Mouse (Mus musculus) T-cell, adult 2 months (primary cell): ENCODE measurements around the gene Mpp3.

Experiments used
- DNase-seq: peaks from one replicate; pipeline ENCODE4 v3.0.0; 2022; ENCODE audit warnings: low spot score

The Mpp3 gene

DNA sequence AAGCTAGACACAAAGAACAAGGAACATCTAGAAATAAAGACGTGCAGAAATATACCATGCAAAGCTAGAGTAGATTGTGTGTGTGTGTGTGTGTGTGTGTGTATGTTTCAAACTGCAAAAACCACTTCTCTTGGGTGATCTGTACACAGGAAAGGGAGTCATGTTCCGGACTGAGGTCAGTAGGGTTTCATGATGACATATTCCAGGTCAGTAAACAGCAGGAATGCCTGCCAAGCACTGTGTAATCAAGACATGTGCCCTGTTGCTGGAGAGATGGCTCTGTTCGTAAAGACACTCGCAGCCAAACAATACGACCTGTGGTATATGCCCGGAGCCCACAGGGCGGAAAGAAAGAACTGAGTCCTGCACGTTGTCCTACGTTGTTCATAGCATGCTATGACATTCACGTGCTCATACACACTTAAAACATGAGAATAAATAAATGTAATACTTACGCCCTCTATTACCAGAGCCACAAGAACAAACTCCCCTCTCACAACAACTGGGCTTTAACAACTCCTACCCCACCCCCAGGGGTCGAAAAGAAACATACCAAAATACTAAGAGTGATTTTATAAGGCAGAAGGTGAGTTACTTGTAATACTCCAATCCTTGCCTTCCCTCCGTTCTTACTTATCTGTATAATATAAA, 11.4 kb upstream of the Mpp3 start:
- DNase-seq = no peak

DNA sequence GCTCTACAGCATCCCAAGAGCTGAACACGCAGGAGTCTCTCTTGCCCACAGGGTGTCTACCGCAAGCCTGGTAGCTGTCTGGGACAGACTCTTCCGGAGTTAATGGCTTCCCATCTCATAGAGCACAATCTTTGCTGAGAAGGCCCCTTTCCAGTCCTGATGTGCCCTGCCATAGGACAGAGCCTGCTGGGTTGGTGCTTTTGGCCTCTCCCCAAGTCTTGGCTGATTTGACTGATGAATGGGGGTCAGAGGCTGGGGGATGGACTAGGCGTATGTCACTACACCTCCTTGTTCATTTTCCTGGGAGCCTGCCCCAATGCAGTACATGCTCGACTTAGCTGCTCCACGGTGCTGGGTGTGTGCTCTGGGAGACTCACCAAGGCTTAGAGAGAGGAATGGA, 9.5 kb upstream of the Mpp3 start:
- DNase-seq = no peak

DNA sequence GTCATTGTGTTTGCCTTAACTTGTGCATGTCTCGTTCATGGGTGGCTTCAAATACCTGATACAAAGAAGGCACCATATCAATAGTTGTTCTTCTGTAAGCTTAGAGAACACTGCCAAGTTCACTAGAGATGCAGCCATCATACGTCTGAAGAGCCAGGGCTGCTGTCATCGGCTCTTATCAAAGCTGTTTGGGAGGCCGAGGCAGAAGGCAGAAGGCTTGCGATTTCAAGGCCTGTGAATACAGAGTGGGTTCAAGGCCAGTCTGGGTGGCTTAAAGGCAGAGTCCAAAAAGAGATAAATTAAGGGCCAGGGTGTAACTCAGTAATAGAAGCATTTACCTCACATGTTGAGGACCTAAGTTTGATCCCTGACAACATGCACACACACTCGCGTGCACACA, 8.1 kb upstream of the Mpp3 start:
- no peak for DNase-seq

DNA sequence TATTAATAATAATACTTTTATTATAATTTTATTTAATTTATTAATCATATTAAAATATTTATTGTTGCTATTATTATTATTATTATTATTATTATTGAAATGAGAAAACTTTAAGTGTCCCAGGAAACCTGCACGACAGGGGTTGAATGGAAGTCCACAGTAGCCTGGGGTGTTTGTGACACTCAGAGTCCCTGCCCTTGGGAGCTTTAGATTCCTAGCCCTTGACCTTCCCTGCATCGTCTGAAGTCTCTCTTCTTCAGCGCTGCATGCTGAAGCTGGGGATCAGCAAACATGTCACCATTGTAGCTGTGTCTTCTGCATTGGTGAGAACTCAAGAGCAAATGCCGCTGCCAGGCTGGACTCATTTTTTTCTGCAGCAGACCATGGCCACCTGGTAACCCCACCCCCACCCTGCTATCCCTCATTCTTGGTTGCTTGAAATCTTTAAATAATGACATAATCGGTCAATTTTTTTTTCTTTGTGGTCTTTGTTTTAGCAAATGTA, 7.2 kb upstream of the Mpp3 start:
- no peak for DNase-seq

DNA sequence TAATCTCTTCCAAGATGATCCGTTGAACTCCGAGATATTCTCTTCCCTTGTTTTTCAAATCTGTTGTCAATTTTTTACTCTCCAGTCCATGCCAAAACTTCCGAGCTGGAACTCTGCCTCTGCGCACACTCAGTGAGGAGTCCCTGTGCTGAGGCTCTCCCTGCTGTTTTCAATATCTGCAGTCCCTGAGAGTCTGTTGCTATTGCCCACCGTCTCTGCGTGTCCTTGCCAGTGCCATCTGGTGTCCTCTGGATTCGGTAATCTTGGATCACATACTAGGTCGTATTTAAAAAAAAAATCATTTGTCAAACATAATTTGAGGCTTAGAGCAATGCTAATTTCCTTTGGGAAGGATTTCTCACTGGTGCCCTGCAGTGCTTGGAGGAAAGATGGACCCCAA, 6.6 kb upstream of the Mpp3 start:
- no peak for DNase-seq

DNA sequence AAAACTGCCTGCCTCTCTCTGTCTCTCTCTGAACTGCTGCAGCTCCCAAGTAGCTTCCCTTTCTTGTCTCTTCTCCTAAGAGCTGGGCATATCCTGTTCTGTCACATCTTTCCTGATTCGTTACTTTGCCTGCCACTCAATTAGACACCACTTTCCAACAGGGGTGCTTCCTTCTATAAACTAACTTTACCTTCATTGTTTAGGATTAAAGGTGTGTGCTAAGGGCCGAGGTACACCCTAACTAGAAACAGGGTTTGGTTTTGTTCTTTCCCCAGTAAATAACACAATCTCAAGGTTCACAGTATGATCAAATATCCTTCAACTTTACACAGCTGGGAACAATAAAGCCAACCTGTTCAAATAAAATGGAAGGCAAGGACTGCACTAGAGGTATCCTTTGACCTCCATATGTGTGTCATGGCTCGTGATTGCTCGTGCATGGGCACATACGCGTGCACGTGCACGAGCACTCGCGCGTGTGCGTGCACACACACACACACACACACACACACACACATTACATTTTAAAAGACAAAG, 4.9 kb upstream of the Mpp3 start:
- no peak for DNase-seq

DNA sequence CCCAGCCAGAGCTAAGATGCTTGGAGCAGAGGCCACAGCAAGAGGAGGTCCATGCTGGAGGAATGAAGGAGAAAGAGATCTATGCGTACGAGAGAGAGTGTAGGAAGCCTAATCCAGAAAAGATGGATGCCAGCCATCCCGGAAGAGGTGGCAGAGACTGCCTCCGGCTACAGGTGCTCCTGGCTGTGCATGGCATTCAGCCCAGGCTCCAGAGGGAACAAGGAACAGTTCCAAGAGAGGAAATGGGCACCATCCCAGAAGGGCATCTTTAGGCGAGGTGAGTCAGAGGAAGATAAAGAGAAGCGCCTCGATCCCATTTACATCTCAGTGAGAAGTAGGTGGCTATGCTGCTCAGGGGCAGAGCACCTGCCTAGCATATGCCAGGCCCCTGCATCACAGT, 2.9 kb upstream of the Mpp3 start:
- no peak for DNase-seq

DNA sequence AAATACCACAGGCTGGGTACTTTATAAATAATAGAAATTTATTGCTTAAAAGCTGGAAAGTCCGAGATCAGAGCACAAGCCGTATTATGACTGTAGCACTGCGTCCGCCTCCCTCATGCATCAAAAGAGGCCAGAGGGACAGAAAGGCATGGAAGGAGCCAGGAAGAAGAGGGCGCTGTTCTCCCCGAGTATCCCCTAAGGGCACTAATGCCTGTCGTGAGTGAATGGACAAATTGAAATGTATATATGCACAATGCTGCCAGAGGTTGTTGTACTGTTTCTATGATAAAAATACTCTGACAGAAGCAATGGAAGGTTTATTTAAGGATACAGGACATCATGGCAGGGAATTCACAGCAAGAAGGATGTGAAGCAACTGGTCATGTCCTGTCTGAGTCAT, 1.7 kb upstream of the Mpp3 start:
- DNase-seq = no peak

DNA sequence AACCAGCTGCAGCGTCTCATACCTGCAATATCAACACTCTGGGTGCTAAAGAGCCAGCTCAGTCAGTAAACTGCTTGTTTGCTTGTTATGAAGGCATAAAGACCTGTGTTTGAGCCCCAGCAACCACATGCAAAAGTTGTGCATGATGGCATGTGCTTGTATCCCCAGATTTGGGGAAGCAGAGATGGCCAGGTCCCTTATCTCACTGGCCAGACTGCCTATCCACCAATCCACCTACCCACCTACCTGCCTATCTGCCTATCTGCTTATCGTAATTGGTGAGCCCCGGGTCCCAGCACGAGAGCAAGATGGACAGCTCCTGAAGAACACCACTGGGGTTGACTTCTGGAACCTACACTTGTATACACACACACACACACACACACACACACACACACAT, 1.0 kb upstream of the Mpp3 start:
- no peak for DNase-seq

DNA sequence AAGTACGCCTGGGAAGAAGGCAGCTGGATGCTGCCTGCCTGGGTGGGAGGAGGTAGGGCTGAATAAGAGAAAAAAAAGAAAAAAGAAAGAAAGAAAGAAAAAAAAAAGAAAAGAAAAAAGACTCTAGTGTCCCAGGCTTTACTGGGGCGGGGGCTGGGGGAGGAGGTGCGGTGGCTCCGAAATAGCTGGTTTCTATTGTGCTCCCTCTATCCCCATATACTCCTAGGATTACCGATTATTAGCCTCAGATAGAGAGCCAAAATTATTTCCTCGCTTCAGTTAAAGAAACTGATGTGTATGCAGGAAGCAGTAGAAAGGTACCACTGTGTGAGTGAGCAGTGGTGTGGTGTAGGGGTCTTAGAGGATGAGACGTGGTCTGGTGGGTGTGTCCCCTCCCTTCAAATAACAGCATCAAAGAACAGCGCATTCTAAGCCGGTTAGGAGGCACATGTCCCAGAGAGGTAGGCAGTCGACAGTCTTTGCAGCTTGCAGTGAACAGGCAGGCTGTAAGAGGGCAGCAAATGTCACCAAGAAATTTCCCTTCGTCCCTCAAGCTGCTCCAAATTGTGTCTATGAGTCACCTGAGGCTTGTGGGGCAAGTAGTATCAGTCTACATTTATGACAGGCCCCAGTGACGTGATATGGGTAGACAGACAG, 772 bp downstream of the Mpp3 start:
- DNase-seq = no peak

DNA sequence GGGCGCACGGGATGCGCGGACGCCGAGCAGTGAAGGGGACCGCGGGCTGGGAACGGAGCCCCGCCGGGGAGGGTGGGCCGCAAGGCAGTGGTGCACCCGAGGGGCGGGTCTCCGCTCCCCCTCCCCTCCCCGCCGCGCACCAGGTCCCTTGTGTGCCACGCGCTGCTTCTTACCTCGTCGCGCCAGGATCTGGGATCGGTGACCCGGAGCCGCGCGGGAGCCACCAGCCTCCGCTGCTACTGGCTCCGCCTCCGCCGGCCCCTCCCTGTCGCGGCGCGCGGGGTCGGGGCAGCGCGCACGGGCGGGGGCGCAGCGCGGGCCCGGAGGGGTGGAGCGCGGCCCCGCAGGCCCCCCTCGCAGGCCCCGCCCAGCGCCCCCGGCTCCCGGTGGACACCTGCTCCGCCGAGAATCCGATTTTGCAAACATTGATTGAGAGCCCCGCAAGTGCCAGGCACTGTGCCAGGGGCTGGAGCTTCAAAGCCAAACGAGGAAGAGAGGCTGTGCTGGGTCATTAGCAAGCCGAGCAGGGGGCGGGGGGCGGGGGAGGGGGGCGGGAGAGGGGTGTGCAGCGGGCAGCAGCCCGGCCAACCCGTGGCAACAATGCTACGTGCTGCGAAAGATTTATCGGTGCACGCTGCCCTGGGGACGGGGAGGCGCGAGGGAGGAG, 1.4 kb downstream of the Mpp3 start:
- no peak for DNase-seq

DNA sequence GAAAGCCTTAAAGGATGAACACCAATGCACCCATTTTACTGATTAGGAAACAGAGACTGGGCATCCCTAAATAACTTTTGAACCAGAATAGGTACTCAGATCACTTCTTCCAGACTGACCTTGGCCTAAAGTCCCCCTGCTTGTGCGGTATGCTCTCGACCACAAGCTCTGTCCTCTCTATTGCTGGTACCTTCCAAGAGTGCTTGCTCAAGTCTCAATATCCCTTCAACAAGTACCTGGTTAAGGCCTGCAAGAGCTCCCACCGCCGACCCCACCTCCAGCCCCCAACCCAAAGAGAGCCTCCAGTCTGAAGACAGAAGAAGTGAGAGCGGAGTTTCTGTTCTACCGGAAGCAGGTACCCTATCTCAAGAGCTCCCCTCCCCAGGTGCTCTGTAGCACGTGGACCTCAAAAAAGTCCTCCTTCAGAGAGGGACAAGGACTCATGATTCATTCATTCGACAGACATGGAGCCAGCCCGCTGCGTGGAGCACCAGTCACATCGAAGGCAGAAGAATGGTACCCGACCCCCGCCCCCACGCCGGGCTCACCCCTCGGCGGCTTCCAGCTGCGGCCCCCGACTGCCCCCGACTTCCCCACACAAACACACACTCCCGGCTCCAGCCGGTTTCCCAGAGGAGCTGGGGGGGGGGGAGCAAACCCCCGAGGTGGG, 2.1 kb downstream of the Mpp3 start:
- DNase-seq = no peak

DNA sequence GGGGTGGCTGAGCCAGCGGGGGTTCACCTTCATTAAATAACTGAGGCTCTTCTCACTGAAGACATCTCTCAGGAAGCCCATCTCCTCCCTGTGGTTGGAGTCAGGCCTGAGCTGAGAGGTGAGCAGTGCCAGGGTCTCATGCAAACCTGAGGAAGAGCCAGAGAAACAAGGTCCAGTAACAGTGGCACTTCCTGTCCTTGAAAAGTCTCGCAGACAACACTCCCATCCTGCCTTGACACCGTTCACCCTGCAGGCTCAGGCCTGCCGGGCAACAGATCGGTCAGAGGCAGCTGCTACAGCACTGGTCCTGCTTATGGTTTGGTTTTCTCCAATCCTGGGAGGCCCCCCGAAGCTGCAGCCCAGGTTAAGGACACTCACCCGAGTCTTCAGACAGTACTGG, 2.9 kb downstream of the Mpp3 start:
- DNase-seq = no peak

DNA sequence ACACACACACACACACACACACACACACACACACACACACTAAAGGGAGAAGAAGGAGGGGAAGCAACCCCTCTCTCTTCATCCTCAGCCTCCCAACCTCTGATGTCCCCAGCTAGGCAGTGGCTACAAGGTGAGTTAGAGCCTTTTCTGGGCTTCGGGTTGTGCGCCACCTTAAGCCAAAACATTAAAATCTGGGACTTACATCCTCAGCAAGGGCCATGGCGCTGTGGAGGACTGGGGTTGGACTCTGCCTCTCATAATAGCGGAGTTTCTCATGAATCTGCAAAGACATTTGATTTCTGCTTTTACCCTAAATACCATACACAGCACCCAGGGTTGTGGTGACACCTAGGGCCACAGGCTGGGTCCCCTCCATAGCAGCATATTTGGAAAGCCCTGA, 3.4 kb downstream of the Mpp3 start:
- DNase-seq = no peak

DNA sequence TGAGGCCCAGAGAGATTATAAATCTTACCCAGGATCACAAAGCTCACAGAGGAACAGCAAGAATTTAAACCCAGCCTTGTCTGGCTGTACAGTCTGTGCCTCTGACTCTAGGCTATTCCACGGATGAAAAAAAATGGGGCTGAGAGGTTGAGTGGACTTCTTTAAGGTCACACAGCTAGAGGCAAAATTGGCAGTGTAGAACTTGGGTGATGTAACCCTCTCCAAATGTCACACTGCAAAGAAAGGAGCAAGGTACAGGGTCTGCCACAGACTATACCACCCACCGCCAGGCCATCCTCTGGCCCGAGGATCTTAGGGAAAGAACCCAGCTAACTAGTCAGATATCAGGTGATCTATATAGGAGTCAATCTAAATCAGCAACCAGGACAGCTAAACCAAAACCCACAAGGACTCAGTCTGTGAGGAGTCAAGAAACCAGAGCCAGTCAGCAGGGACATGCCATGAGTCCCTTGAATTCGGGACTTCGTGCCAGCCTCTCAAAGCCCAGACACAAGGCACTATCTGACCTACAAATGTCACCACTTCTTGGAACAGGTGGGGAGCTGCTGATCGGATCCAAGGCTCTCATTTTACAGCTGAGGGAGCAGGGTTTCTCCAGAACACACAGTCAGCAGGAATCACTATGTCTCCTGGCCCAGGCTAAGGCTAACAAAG, 4.0 kb downstream of the Mpp3 start:
- no peak for DNase-seq

DNA sequence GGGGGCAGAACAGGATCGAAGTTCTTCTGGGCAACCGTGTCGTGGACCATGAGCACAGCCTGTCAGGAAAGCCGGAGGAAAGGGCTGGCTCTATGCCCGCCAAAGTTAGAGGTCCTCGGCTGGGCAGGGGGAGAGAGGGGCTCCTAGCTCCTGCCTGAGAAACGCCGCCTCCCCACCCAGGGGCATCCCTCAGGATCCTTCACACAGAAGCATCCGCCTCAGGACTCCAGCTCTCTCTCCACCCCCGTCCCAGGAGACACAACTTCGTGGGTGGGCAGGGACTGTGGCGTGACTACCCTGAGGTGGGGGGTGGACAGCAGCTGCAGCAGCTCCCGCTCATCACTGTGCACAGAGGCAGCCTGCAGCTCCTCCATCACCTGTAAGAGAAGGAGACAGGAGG, 4.9 kb downstream of the Mpp3 start:
- no peak for DNase-seq

DNA sequence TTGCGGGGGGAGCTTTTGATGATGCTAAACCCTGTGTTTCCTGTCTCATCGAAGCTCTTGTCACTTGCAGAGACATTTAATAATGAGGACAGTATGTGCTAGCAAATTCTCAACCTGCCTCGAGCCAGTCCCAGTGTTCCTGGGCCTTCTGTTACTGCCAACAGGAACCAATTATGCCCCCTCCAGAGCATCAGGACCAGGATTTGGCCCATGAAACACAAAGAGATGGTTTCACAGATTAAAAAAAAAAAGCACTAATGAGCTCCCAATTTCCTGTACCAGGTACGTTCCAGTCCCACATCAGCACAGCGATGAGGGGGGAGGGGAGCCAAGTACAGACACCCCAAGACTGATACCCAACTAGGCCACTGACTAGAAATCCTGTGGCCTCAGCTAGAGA, 7.1 kb downstream of the Mpp3 start:
- no peak for DNase-seq

DNA sequence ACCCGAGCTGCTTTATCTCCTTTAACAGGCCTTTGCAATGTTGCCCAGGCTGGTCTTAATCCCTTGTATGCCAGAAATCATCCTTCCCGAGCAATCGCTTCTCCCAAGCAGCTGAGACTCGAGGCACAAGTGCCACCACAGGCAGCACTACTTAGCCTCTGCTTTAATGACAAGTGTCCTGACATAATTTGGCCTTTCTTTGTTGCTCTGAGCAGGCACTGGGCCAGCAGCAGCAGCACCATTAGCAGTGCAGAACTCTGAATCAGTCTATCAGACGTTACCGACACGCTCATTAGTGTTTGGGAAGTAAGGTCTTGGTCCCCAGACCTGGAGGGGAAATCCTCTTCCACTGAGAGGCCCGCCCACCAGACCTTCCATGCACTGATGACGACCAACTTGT, 8.5 kb downstream of the Mpp3 start:
- no peak for DNase-seq

DNA sequence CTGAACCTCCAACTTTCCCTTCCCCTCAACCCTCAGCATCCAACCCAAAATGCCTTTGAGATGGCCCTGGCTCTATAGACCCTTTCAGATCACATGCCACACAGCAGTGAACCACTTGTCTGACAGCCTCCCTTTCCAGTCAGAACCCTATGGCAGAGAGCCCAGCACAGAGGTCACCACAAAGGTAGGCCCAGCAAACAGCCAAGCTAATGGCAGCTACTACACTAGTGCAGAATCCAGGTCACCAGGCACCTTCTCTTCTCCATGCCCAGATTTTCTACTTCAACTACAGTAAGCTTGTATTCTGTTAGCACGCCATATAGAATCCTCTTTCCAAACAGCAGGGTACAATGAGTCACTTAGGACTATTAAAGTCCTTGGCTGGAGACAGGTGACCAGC, 12.1 kb downstream of the Mpp3 start:
- no peak for DNase-seq

DNA sequence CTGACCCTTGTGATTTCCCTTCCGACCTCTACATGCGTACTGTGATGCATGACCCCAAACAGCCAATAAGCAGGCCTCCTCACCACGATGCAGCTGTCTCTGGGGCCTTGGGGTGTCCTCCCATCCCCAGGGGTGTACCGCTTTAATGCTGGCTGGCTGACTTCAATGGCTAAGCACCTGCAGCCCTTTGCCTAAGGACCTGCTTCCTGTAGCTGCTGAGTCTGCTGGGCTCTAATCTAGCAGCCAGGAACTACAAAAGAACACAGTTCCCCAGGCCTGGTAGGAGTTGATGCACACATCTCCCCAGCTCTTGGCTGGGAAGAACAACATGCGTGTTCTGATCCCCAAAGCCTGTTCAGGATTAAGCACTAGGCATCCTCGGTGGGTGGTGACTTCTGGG, 12.8 kb downstream of the Mpp3 start:
- no peak for DNase-seq

DNA sequence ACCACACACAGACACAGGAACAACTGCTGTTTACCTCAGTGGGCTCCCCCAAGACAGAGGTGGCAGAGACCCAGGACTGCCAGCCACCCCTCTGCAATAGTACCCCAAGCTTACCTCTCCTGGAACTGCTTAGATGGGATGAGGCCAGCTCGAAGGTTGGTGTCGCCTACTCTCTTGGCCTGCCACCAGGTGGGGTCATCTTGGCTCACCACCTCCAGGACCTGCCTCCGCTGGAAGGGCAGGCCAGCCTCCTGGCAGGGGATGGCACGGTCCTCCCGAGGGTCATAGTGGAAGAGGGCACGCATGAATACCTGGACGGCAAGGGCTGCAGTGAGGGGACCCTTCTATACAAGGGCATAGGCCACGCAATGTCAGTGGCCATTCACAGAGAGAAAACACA, 15.1 kb downstream of the Mpp3 start:
- no peak for DNase-seq

DNA sequence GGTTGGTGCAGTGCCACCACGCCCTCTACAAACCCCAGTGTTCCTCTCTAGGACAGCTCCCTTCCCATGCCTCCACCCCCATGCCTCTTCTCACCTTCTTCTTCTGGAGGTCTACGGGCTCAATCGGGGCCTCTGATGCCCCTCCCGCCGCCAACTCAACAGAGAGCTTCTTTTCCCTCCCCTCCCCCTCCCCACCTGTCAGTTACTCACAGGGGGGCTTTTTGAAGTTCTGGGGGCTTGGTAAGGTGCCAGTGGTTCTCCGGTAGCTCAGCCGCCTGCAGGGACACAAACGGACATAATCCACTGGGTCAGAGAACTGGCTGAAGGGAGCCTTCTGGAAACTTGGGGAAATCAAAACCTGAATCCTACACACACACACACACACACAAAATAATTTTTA, 16.8 kb downstream of the Mpp3 start:
- no peak for DNase-seq
